Mouse (Mus musculus): ENCODE measurements around the gene Pdzd2.

The Pdzd2 gene

DNA sequence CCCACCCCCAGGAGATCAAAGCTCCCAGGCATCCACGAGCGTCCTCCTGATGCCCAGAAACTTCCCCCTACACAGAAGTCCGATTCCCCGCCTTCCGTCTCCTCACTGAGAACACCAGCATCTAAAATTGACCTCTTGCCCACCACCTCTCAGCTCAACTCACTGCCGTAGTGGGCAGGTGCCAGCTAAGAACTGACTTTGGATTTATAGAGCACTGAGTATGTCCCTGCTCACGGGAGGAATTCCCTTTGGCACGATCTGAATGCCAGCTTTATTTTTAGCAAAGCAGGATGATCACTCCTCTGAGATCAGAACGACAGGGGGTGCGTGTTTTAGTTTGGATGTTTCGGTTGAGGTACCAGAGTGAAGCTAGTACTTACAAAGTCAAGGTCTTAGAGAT lies 7.1 kb downstream of the Pdzd2 start:
- no peak for DNase-seq (ENCODE audit: low spot score)

DNA sequence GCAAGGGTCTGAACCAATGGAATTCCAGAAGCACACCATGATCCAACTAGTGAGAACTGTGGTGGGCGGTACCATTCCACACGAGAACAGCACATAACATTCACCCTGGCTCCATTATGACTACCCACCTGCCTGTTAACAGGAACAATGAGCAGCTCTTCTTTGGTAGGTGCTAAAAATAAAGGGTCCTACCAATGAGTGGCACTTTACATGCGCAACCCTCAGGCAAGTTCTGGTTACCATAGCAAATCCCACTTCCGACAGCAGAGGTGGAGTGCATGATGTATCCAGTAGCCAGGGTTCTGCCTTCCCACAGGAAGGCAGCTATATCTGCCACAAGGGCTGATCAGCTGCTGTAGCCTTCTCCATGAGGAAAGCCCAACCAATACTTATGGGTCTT lies 11.3 kb downstream of the Pdzd2 start:
- peak; percentile 54 for DNase-seq (ENCODE audit: low spot score)

DNA sequence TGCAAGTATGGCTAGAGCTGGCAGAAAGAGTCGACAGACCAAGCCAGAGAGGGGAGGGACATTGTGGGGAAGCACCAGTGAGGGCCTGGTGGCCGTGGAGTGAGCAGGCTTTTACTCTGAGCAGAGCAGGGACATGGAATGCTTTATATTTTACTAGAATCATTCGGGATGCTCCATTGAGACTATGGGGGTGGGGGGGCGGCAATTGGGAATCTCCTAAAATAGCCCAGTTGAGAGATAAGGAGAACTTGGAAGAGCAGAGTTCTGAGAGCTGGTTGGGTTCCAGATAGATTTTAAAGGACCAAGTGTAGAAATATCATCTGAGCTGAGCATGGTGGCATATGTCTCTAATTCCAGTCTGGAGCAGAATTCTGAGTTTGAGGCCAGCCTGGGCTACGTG lies 14.5 kb downstream of the Pdzd2 start:
- no peak for DNase-seq (ENCODE audit: low spot score)

DNA sequence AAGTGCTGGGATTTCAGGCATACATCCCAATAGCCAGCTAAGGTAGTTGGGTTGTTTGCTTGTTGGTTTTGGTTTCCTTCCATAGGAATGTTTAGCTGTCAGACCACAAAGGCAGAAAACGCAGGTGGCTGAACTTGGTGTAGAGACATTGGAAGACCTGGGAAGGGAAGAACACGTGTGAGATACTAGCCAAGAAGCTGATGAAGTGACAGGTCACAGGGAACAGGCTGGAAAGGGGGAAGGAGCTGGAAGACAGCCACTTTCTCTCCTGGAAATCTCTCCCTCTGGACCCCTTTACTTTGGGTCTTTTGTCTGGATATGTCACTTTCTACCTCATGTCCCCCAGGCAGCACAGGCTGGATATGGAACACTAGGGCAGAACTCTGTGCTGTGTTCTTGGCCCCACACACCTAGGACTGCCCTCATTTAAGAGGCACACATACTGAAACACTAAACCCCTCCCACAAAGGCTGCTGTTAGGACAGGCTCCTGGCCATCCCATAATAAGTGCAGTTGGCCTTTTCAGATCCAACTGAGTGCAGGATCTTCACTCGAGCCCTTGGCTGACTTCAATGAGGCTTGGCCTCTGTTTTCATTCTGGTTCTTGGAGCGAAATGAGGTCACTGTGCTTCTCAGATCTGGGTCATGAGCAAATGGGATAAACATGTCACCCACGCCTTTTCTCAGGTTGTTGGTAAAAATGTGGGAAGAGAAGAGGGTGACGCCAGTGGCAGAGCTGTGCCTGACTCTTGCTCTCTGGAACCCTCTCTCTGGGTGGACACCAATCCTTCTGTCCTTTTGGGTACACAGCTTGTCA lies 17.8 kb downstream of the Pdzd2 start:
- DNase-seq (ENCODE audit: low spot score), result no peak

- DNase-seq (ENCODE audit: low spot score), result no peak
These were observed 20.9 kb downstream of the Pdzd2 start for GRCm38 (mm10) chr15:12718819-12719218.

DNA sequence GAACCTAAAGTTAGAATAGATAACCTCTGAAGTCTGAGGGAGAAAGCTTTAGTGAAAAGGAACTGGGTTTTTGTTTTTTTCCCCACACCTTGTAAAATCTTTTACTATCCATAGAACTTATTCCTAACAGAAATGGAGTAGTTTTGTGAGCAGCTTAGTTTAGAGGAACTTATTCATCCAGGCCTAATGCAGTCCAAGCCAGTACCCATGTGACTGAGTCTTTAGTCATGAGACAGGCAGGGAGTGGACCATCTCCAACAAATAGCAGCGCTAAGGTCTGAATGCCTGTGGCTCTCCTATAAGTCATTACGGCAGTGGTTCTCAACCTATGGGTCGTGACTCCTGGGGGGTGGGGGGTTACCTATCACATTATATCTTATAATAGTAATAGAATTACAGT lies 22.3 kb downstream of the Pdzd2 start:
- no peak for DNase-seq (ENCODE audit: low spot score)

DNA sequence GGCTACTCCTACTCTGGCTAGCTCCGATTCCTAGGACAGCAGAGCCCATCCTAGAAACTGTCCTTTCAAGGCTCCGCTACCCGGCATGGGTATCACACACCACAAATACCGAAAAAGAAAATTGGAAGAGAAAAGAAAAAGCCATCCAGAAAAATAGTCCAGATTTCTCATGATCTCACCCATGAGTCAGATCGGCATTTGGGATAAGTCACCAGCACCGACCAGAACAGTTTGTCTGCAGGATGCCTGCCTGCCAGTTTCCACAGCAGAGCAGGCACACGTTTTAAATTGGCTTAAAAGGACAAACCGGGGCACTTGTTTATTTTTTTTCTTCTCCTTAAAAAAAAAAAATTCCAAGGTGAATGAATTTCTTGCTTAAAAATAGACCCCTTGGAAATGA lies 22.8 kb downstream of the Pdzd2 start:
- DNase-seq (ENCODE audit: low spot score), result no peak

DNA sequence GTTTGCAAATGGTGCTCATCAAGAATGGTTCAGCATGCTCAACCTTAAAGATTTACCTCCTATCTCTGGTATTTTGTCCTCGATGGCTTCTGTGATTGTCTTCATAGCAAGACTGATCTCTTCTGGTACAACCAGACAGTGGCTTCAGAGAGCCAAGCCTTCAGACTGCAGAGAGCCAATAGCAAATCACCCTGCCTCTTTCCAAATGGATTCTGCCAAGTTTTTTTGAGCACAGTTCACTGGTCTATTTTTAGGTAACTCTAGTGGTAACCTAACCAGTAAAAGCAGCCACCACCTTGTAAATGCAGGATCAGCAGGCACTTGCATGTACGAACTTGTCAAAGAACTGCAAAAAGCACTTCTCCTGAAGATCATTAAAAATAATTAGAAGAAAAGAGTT lies 25.4 kb downstream of the Pdzd2 start:
- no peak for DNase-seq (ENCODE audit: low spot score)

DNA sequence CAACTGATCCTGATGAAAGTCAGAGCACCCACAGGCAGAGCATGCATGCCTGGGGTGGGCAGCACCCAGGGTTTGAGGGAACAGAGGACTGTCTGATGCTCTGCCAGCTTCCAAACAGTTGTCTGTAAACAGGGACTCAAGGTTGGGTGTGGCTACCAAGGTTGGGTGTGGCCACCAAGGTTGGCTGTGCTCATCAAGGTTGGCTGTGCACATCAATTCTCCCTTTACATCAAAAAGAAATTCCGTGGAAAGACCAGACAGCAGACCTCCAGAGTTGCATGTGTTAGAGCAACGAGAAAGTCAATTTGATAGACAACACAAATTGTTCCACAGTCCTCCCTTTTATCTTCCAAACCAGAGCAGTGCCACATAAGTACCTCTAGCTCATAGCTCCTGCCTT lies 26.5 kb downstream of the Pdzd2 start:
- no peak for DNase-seq (ENCODE audit: low spot score)

DNA sequence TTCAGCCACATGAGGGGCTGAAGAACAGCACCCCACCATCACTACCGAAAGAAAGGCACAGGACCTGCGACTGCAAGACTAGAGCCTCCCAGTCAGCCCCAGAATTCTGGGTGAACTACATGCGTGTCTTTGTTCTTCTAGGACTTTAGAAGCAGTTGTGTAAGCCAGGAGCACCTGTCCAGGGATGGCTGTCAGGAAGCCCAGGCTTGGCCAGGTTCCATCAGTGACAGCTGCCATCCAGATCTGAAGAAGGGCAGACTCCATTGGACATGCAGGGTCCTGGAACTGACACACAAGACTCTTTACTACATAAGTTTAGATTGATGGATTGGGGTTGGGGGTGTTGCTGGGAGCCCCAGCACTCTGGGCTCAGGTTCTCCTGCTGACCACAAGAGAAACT lies 29.7 kb downstream of the Pdzd2 start:
- DNase-seq (ENCODE audit: low spot score), result no peak

- no peak for DNase-seq (ENCODE audit: low spot score)
These were observed 31.4 kb downstream of the Pdzd2 start for GRCm38 (mm10) chr15:12708297-12708696.

DNA sequence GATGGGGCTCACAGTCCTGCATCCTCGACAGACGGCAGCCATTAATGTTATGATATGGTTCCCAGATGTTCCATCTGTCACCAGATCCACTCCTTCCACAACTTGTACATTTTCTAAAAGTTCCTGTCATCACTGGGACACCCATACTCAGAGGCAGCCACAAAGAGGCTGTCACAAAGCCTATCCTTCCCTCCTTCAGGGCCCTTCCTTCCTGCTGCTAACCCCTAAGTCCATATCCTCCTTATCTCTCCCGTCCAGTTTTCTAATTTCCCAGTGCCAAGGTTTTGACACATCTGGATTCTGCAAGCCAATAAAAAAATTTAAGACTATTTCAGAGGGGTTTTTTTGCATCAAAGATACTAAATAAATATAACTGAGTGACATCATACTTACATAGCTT lies 32.8 kb downstream of the Pdzd2 start:
- DNase-seq (ENCODE audit: low spot score), result no peak

DNA sequence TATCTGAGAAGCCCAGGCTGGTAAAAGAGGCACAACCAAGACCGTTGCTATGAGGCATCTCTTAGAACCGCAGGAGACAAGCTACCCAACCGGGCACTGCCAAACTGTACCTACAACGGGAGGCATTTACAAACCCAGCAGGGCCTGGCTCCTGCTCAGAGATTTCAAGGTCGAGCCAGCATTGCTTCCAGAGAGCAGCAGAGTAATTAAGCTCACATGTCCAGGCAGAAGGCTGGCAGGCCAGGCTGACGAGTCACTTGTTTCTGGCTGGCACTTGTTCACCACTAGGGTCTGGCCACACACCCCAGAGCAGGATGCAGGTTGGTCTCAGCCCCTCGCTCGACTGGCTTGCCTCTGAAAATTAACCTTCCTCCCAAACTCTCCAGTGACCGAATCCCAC lies 39.4 kb downstream of the Pdzd2 start:
- no peak for DNase-seq (ENCODE audit: low spot score)

- DNase-seq (ENCODE audit: low spot score), result no peak
These were observed 42.0 kb downstream of the Pdzd2 start for GRCm38 (mm10) chr15:12697741-12698140.

- no peak for DNase-seq (ENCODE audit: low spot score)
These were observed 42.8 kb downstream of the Pdzd2 start for GRCm38 (mm10) chr15:12696889-12697288.

DNA sequence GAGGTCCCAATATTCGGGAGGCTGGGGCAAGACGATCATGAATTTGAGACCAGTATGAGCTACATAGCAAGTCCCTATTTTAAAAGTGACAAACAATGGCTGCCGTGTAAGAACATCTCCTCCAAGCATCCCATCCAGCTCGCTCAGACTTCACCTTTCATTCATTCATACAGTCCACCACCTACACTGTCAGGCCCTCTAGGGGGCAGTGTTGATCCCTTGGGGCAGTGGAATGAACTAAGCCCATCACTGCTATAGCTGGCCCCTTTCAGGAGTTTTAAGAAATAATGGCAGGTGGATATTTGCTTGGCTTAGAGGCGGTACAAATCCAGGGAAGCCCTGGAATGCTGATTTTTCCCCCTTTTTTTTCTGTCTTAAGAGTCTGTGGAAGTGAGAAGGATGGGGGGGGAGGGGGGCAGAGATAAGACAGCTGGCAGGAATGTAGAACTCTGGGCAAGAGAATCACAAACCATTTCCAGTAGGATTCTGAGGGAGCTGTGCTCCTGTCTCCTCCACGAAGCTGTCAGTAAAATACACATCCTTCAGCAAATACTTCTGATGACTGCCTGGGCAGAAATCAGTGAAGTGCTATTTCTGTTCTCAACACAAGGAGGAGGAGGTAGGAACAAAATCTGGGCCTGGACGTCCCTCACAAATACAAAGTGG lies 49.9 kb downstream of the Pdzd2 start:
- DNase-seq (ENCODE audit: low spot score), result no peak

- DNase-seq (ENCODE audit: low spot score), result no peak
These were observed 57.2 kb downstream of the Pdzd2 start for GRCm38 (mm10) chr15:12682549-12682948.

GRCm38 (mm10) chr15:12681891-12682290 lies 57.8 kb downstream of the Pdzd2 start:
- DNase-seq (ENCODE audit: low spot score), result no peak

GRCm38 (mm10) chr15:12680750-12681149 lies 59.0 kb downstream of the Pdzd2 start:
- DNase-seq (ENCODE audit: low spot score), result no peak

GRCm38 (mm10) chr15:12679996-12680395 lies 59.7 kb downstream of the Pdzd2 start:
- DNase-seq (ENCODE audit: low spot score), result no peak

- no peak for DNase-seq (ENCODE audit: low spot score)
These were observed 61.1 kb downstream of the Pdzd2 start for GRCm38 (mm10) chr15:12678540-12679112.

GRCm38 (mm10) chr15:12675366-12675765 lies 64.4 kb downstream of the Pdzd2 start:
- no peak for DNase-seq (ENCODE audit: low spot score)

DNA sequence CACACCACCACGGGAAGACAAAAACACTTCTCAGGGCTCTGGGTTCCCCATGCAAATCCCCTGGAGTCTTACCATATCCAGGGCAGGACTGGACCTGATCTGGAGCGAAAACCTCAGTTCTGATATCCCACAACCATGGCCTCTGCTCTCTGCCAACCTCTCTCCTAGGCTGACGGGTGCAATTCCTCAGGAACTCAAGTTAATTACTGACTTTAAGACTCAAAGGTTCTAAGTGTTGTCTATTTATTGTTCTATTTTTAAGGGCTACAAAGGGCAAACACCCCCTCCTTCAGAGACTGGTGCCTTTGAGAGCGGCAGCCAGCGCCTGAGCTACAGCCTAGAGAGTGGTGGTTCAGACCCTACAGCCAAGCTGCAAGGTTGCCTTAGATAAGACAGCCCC lies 65.7 kb downstream of the Pdzd2 start:
- no peak for DNase-seq (ENCODE audit: low spot score)
